Mouse (Mus musculus) embryonic facial prominence, embryonic 14.5 days (tissue): ENCODE measurements around the gene Flii. TPM values are rescaled to one million over a fixed set of nuclear protein-coding genes. Genes with fewer than 3 reads are reported as not detected.

Experiments used
- ATAC-seq: fragments of 200-750 bp; cut with Nextera tagmentation; 2 replicates; pipeline ENCODE4 v1.8.0; 2017; ENCODE audit warnings: low read depth, moderate number of reproducible peaks, moderate TSS enrichment
- DNase-seq: peaks from one replicate; pipeline ENCODE4 v3.0.0-alpha.2; 2015; ENCODE audit warnings: low spot score
- H3K27ac ChIP-seq: fragments of 300-500 bp; sonication (generic); replicated peaks from 2 replicates; pipeline ENCODE4 v1.5.1; 2014; ENCODE audit warnings: low read depth, mild to moderate bottlenecking, low read length, moderate library complexity
- H3K27me3 ChIP-seq: fragments of 300-500 bp; sonication (generic); replicated peaks from 2 replicates; pipeline ENCODE4 v1.6.1; 2014; ENCODE audit warnings: low read length; ENCODE audit not compliant: control insufficient read depth, insufficient read depth
- H3K36me3 ChIP-seq: fragments of 300-500 bp; sonication (generic); 2 replicates; pipeline ENCODE4 v1.6.1; 2014; ENCODE audit warnings: low read length, mixed read lengths; ENCODE audit not compliant: control insufficient read depth, insufficient read depth
- H3K4me1 ChIP-seq: fragments of 300-500 bp; sonication (generic); 2 replicates; pipeline ENCODE4 v1.6.1; 2014; ENCODE audit warnings: antibody characterized with exemption, low read length; ENCODE audit not compliant: control insufficient read depth, insufficient read depth
- H3K4me2 ChIP-seq: fragments of 300-500 bp; sonication (generic); 2 replicates; pipeline ENCODE4 v1.6.1; 2014; ENCODE audit warnings: low read depth, mild to moderate bottlenecking, low read length, moderate library complexity, mixed read lengths
- H3K4me3 ChIP-seq: fragments of 300-500 bp; sonication (generic); 2 replicates; pipeline ENCODE4 v1.5.1; 2014; ENCODE audit warnings: low read depth, mild to moderate bottlenecking, low read length
- H3K9ac ChIP-seq: fragments of 300-500 bp; sonication (generic); 2 replicates; pipeline ENCODE4 v1.6.1; 2014; ENCODE audit warnings: low read depth, mild to moderate bottlenecking, low read length, moderate library complexity, mixed read lengths
- H3K9me3 ChIP-seq: fragments of 300-500 bp; sonication (generic); 2 replicates; pipeline ENCODE4 v1.6.1; 2016; ENCODE audit warnings: low read length; ENCODE audit not compliant: control insufficient read depth
- WGBS: fragments of 180-500 bp; shearing (Covaris S2); extraction: QIAGEN DNeasy Blood & Tissue Kit; methylation state at CpG from one replicate; pipeline ENCODE4 v1.1.7; 2014; 5-methylcytosine and 5-hydroxymethylcytosine counted together
- polyA plus RNA-seq: library from polyadenylated mRNA; unstranded; fragments of >200 nt; fragmentation: Nextera tagmentation; extraction: Ambion mirVana; gene quantifications from 2 replicates; pipeline ENCODE4 v1.2.1, GENCODE M21; 2014

The Flii gene
- polyA plus RNA-seq, 1 experiment from 2014 or later = 76.1 TPM

GRCm38 (mm10) chr11:60766969-60767368 is 39.9 kb upstream of the Flii start:
- peaks cover 12% of the 10 kb centered on the region; the same call in 1 of the 2 replicates for H3K36me3 ChIP-seq
- WGBS = 89% methylated on average over 4 of the region's 4 CpGs
- DNase-seq (no peak), ATAC-seq (no peak)
- H3K27me3 ChIP-seq = no peaks in the 10 kb centered on the region
- no peak overlapping the region for H3K4me2 ChIP-seq
- no peaks in the 10 kb centered on the region for H3K4me1 ChIP-seq
- no peaks in the 10 kb centered on the region for H3K9me3 ChIP-seq
- H3K4me3 ChIP-seq = no peak overlapping the region
- no peak overlapping the region for H3K9ac ChIP-seq
- no peak overlapping the region for H3K27ac ChIP-seq

- DNase-seq (no peak), ATAC-seq (no peak)
- Histone ChIP-seq H3K4me2 (no peak overlapping the region), H3K9me3 (no peaks in the 10 kb centered on the region), H3K4me3 (no peak overlapping the region), H3K27ac (no peak overlapping the region), H3K36me3 (peaks cover 57% of the 10 kb centered on the region), H3K4me1 (no peaks in the 10 kb centered on the region), H3K27me3 (no peaks in the 10 kb centered on the region), H3K9ac (no peak overlapping the region)
- WGBS = 85% methylated on average over 3 of the region's 3 CpGs
Observed at GRCm38 (mm10) chr11:60761681-60762080, 34.6 kb upstream of the Flii start.

GRCm38 (mm10) chr11:60755570-60755969 is 28.5 kb upstream of the Flii start:
- WGBS = 95% methylated on average over 7 of the region's 7 CpGs
- DNase-seq (no peak), ATAC-seq (no peak)
- H3K4me2 ChIP-seq = no peak overlapping the region
- H3K36me3 ChIP-seq = peaks cover 87% of the 10 kb centered on the region
- no peaks in the 10 kb centered on the region for H3K27me3 ChIP-seq
- no peak overlapping the region for H3K4me3 ChIP-seq
- no peak overlapping the region for H3K27ac ChIP-seq
- H3K9ac ChIP-seq = no peak overlapping the region
- H3K9me3 ChIP-seq = no peaks in the 10 kb centered on the region
- H3K4me1 ChIP-seq = no peaks in the 10 kb centered on the region

- Histone ChIP-seq H3K27ac (no peak overlapping the region), H3K4me3 (no peak overlapping the region), H3K27me3 (no peaks in the 10 kb centered on the region), H3K9ac (no peak overlapping the region), H3K4me1 (no peaks in the 10 kb centered on the region), H3K36me3 (peaks cover 61% of the 10 kb centered on the region), H3K9me3 (no peaks in the 10 kb centered on the region), H3K4me2 (no peak overlapping the region)
- 81% methylated on average over 3 of the region's 3 CpGs for WGBS
- no peak for ATAC-seq
- DNase-seq = no peak
Observed at GRCm38 (mm10) chr11:60740321-60740720, 13.3 kb upstream of the Flii start.

- H3K4me2 ChIP-seq = no peak overlapping the region
- DNase-seq (no peak), ATAC-seq (no peak)
- H3K27me3 ChIP-seq = no peaks in the 10 kb centered on the region
- peaks cover 57% of the 10 kb centered on the region for H3K36me3 ChIP-seq
- no peak overlapping the region for H3K9ac ChIP-seq
- no peak overlapping the region for H3K4me3 ChIP-seq
- no peak overlapping the region for H3K27ac ChIP-seq
- H3K9me3 ChIP-seq = no peaks in the 10 kb centered on the region
- no peaks in the 10 kb centered on the region for H3K4me1 ChIP-seq
Observed at GRCm38 (mm10) chr11:60737450-60737849, 10.4 kb upstream of the Flii start.

GRCm38 (mm10) chr11:60736491-60736890 is 9.4 kb upstream of the Flii start:
- H3K27me3 ChIP-seq = no peaks in the 10 kb centered on the region
- no peaks in the 10 kb centered on the region for H3K4me1 ChIP-seq
- H3K9me3 ChIP-seq = no peaks in the 10 kb centered on the region
- 87% methylated on average over 3 of the region's 3 CpGs for WGBS
- no peak overlapping the region for H3K27ac ChIP-seq
- no peak overlapping the region for H3K4me3 ChIP-seq
- DNase-seq (no peak), ATAC-seq (no peak)
- no peak overlapping the region for H3K9ac ChIP-seq
- H3K36me3 ChIP-seq = peaks cover 58% of the 10 kb centered on the region
- no peak overlapping the region for H3K4me2 ChIP-seq

- H3K4me2 ChIP-seq = no peak overlapping the region
- H3K27me3 ChIP-seq = no peaks in the 10 kb centered on the region
- no peak overlapping the region for H3K27ac ChIP-seq
- H3K4me1 ChIP-seq = no peaks in the 10 kb centered on the region
- H3K9ac ChIP-seq = no peak overlapping the region
- WGBS = 75% methylated on average over 5 of the region's 5 CpGs
- no peak for DNase-seq
- H3K36me3 ChIP-seq = peaks cover 56% of the 10 kb centered on the region
- H3K4me3 ChIP-seq = no peak overlapping the region
- ATAC-seq = no peak
- H3K9me3 ChIP-seq = no peaks in the 10 kb centered on the region
Observed at GRCm38 (mm10) chr11:60735191-60735590, 8.1 kb upstream of the Flii start.

- no peak for DNase-seq
- Histone ChIP-seq H3K9me3 (no peaks in the 10 kb centered on the region), H3K27me3 (no peaks in the 10 kb centered on the region), H3K36me3 (peaks cover 46% of the 10 kb centered on the region), H3K4me2 (no peak overlapping the region), H3K4me1 (0 out of 2 replicates have a peak, but pooled peaks cover 5% of the 10 kb centered on the region), H3K9ac (no peak overlapping the region), H3K4me3 (no peak overlapping the region), H3K27ac (no peak overlapping the region)
- 66% methylated on average over 2 of the region's 2 CpGs for WGBS
- ATAC-seq = no peak
Observed at GRCm38 (mm10) chr11:60734206-60734605, 7.1 kb upstream of the Flii start.

- no peak overlapping the region for H3K4me2 ChIP-seq
- H3K4me1 ChIP-seq = peaks cover 16% of the 10 kb centered on the region
- H3K9ac ChIP-seq = no peak overlapping the region
- no peaks in the 10 kb centered on the region for H3K27me3 ChIP-seq
- H3K4me3 ChIP-seq = no peak overlapping the region
- peaks cover 38% of the 10 kb centered on the region for H3K36me3 ChIP-seq
- no peaks in the 10 kb centered on the region for H3K9me3 ChIP-seq
- DNase-seq (no peak), ATAC-seq (no peak)
- no peak overlapping the region for H3K27ac ChIP-seq
- 93% methylated on average over 14 of the region's 14 CpGs for WGBS
Observed at GRCm38 (mm10) chr11:60731251-60731650, 4.2 kb upstream of the Flii start.
